Mouse (Mus musculus) small intestine, adult 2 months (tissue): Measurements from ENCODE around the gene Slc25a42.

Experiments used
- CTCF ChIP-seq: fragments of 200-500 bp; IDR thresholded peaks from 2 replicates; pipeline ENCODE4 v1.5.1; 2012; ENCODE audit warnings: low read depth, mild to moderate bottlenecking, control low read depth, inconsistent platforms, low read length, moderate library complexity, mixed read lengths; ENCODE audit not compliant: insufficient replicate concordance, insufficient read length; ENCODE audit errors: extremely low read depth
- POLR2A ChIP-seq: fragments of 200-500 bp; IDR thresholded peaks from 2 replicates; pipeline ENCODE4 v1.6.1; 2012; ENCODE audit warnings: low read depth, mild to moderate bottlenecking, control low read depth, inconsistent platforms, low read length, moderate library complexity

GRCm38 (mm10) chr8:70257456-70257855, 45.4 kb upstream of the Slc25a42 start:
- TF ChIP-seq CTCF (no peak), POLR2A (no peak)
